Mouse (Mus musculus) cerebellum, adult 18-20 months (tissue): ENCODE results near the gene Tspan31.

Experiments
- DNase-seq, 2 experiments: peaks; one replicate each; pipeline ENCODE4 v3.0.0; 2021

The Tspan31 gene

DNA sequence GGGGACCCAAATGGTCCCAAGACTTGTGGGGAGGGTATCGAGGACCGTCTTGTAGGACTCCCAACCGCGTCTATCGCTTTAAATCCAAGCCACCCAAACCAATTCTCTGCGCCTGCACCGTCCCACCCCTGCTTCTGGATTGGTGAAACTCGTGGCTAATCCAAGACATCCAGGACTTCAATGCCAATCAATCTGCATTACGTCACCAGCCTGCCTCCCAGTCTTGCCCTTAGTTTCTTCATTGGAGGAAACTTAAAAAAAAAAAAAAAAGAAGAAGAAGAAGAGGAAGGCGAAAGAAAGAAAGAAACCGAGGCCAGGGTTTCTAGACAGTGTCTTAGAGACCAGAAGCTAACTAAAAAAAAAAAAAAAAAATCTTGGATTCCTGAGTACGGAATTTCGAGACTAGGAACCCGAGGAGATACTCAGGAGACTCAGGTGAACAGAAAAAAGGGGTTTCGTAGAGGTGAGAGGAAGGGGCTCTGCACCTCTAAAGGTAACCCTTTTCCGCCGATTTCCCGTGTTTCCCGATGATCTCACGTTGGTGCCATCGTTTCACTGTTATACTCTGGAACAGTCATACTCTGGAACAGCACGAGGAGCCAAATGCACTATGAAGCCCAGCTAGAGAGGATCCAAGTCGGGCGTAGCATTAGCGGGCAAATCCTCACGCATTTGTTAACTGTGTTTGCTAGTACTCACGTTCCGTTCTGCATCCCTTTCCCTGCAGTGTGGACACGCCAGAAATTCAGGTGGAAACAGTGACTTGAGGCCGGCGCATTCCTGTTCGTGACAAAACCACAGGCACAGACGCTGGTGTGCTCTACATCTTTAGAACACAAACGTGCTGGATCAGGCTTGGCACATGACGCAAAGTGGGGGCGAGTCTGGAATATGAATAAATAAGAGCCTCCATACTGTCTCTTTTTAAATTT lies at the start of gene Tspan31:
TSS of gene Tspan31 (minus strand) at position 75 of the 932 bp plus-strand sequence.
- DNase-seq, result peak; percentile 88 to 97

DNA sequence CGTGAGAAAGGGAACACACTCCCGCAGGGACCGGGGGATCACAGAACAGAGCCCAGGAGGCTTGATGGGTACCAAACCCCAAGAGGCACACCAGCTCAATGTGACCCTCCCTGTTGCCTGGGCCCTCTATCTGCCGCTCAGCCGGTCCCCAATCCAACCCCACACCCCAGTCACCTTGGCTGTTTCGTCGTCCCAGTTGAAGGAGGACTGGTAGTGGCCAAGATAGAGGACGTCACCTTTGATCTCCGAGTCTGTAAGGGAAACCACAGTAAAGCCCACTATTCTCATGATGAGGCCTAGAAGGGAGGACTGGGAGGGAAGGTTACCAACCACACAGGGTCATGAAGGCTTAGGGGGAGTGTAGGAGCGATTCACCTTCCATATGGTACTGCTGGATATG lies 49.2 kb upstream of the Tspan31 start:
- DNase-seq, result no peak

DNA sequence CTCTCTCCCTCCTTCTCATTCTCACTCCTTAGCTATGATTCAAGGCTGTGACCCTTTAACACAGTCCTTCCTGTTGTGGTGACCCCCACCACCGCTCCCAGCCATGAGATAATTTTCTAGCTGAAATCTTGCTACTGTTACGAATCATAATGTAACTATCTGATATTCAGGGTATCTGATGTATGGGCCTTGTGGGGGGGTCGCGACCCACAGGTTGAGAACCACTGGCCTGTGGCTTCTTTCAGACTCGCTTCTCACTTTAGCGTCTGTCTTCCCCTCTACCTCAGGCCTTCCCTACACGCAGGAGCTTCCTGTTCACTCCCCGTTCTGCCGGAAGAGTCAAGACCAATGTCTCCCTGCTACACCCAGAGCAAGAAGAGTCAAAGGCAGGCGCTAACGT lies 48.4 kb upstream of the Tspan31 start:
- no peak for DNase-seq

DNA sequence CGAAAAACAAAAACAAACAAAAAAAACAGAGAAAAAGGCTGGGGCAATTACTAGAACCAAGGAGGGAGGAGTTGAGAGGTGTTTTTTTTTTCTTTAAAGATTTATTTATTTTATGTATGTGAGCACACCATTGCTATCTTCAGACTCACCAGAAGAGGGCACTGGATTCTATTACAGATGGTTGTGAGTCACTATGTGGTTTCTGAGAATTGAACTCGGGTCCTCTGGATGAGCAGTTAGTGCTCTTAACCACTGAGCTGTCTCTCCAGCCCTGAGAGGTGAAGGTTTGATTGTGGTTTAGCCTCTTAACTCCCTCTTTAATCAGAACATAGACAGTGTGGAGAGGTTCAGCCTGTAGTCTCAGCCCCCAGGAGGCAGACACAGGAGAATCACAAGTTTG lies 45.0 kb upstream of the Tspan31 start:
- DNase-seq, result no peak

DNA sequence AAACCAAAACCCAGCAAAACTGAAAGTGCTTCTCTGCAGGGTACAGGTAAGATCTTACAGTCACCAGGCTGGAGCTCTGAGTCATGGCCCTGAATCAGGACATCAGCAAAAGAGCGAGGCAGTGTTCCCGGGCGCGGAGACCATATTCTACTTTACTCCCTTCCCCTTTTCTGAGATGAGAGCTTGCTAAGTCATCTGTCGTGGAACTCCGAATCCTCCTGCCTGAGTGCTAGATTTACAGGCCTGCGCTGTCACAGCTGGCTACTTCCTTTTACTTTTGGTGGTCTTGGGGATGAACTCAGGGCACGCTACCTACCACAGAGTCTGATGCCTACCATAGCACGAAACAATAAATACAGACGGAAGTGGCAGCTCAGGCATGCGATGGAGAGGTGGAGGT lies 44.3 kb upstream of the Tspan31 start:
- no peak for DNase-seq

DNA sequence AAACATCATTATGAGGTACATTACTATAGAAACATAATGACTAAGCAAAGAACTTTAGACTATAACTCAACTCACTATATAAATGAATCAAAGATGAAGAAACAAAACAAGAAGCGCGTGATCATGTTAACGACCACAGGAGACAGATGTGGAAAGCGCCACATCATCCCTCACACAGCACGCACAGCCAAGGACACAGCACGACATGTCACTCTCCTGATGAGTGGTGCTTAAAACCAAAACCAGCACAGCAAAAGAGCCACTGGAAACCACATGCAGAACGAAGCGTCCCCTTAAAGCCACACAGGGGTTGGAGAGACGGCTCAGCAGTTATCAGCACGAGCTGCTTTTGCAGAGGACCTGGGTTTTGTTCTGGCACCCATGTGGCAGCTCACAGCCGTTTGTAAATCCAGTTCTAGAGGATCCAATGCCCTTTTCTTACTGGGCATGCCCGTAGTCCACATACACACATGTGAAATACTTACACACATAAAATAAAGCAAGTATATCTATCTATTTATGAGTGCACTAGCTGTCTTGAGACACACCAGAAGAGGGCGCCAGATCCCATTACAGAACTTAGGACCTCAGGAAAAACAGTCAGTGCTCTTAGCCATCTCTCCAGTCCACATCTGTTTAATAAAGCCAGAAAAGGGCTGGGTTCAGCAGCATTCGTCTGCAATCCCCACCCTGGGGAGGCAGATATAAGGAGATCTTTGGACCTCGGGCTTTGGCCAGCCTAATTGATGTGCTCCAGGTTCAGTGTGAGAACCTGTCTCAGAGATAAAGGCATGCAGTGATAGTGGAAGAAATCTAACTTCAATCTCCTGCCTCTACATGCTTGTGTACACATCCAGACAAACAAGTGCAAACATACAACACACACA lies 41.2 kb upstream of the Tspan31 start:
- no peak for DNase-seq

DNA sequence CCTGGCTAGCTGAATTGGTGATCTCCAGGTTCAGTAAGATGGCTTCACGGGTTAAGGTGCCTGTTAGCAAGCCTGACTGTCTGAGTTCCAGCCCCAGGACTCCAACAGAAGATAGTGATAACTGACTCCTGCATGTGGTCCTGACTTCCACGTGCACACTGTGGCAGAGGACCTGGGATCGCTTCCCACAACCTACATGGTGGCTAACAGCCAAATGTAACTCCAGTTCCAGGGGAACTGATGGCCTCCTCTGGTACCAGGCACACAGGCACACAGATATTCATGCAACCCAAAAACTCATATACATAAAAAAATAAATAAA lies 38.2 kb upstream of the Tspan31 start:
- DNase-seq, result no peak

DNA sequence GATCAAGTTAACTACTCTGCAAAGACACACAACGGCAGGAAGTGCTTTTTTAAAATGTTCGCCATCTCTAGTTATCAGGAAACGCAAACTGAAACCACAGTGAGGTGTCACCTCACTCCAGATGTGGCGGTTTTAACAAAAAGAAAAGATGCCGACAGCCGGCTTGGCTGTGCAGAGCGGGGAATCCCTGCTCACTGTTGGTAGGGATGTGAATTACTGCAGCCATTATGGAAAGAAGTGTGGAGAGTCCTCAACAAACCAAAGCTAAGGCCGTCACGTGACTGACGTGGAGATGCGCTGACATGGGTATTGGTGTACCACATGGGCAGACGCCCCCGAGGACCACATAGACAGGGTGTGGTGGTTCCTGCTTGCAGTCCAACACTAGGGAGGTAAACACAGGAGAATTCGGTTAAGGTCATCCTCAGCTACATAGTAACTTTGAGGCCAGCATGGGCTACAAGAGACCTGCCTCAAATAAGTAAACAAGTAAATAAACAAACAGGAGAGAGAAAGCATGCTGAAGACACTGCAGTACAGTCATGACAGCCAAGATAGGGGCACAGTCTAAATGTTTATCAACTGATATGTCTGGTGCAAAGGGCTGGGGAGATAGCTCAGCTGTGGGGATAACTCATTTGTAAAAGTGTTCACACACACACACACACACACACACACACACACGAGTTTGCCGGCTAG lies 37.6 kb upstream of the Tspan31 start:
- DNase-seq, result no peak

DNA sequence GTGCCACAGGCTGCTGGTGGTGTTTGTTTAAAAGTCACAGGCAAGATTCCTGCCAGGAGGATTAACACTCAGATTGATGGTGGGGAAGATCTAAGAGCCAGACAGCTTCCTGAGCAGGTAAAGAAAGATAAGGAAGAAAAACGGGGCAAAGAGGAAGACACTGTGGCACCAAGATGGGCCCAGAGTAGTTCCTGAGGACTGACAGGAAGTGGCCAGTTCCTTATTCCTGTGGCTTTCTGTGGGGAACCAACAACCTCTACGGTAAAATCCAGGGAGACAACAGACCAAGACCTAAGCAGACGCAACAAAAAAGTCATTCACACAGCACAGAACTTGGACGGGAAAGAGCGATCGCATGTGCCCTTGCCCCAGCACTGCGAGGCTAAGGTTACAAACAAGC lies 33.6 kb upstream of the Tspan31 start:
- DNase-seq, result no peak

DNA sequence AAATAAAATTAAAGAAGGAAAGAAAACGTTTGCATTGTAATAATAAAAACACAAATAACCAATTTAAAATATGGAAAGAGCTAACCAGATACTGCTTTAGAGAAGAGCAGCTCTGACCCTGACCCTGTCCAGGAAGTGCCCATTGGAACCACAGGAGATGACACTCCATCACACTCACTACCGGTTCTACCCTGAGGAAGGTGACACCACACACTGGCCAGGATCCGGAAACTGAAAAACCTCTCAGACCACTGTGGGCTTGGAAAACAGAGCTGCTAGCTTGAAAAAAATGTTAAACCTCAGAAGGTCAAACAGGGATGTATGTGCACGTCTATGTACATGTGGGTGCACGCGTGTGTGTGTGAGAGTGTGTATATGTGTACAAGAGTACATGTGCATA lies 31.1 kb upstream of the Tspan31 start:
- DNase-seq, result no peak

DNA sequence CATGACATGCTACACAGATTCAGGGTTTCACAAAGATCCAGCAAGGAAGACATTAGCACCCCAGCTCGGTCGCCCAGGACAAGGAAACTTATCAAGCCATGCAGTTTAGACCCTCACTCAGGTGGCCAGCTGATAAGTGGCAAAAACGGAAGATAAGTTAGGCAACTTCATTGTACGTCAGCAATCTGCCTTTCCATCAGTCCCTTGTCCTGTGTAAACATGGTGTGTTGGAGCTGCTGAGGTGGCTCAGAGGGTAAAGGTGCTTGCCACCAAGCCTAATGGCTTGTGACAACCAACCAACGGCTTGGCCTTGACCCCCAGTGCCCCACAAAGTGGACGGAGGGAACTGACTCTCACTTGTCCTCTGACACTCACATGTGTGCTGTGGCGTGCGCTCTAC lies 30.4 kb upstream of the Tspan31 start:
- no peak for DNase-seq

DNA sequence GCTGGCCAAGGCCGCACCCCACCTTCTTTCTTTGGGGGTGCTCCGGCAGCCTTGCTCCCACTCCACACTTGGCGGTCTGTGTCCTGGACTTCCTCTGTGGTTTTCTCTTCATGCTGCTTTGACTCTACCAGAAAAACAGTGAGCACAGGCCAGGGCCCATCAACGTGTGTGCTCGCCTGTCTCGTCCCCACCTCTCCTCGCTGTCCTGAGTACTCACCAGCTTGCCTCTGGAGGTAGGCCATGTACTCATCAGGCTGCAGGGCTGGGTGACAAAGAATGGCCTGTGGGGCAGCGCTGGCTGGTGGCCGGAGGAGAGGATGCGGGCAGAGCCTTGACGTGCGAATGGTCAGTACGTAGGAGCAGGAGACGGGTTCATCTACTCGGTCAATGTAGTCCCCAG lies 29.8 kb upstream of the Tspan31 start:
- no peak for DNase-seq

DNA sequence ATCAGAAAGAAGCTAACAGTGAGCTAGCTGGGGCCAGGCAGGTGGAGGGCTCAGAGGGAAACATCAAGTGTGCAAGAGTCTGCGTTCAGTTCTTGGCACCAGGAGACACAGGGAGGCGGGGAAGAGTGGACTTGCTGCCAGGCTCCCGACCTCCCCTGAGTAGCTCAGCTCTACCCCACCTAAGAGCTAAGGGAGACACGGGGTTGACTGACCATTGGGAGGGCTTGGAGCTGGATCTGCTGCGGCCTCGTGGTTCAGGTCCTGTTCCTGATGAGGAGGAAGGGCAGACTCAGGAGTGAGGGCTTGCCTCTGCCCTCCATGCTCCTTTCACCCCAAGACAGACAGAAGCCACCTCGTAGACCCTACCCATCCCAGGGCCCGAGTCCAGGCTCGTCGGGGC lies 29.1 kb upstream of the Tspan31 start:
- no peak for DNase-seq

DNA sequence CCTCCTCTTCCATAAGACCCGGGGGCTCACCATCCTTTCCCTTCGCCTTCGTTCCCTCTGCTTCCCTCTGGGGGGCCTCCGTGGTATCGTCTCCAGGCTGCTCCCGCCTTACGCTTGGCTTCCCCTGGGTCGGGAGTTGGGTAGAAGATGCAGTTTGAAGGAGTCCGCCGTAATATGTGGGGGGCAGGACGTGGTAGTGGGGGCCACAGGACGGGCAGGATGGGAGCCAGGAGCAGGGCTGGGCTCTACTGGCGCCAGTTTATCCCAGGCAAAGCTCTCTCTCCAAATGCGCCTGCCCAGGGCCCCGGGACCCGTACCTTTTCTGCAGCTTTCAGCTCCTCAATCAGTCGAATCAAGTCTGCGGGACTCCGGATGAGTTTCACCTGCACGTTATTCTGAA lies 28.4 kb upstream of the Tspan31 start:
- no peak for DNase-seq

DNA sequence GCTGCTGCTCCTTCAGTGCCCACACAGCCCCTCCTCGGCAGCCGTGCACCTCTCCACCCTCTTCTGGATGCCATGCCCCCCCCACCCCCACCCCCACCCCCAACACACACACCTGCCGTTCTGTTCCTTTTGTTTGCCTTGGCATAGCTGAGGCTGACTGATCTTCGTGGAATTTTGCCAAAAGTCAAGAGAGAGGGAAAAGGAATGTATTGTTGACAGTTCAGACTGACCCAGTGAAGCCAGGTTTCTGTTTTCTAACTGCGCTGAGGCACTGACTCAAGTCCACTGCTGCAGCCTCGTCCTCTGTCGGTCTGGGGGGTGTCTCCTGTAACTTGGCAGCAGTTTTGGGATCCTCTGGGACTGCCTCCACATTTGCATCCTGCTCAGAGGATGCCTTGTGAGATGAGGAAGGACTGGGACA lies 24.3 kb upstream of the Tspan31 start:
- peak in 1 of 2 experiments; percentile 51 for DNase-seq

DNA sequence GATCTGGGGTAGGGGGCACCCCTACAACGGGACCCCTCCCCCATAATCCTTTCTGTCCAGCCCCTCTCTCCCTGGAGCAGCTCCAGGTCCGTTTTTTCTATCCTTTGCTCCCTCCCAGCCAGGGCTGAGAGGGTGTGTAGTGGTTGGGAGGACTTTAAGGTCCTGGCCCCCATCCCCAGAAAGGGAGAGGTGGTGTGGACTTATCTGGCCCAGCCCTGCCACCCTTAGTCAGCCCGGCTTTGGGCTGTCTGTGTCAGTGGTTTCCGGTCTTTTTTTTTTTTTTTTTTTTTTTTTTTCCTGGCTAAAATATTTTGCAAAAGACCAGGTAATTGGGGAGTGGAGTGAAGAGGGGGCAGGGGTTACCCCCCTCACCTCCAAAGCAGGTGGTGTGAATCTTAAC lies 22.7 kb upstream of the Tspan31 start:
- DNase-seq, result peak in 1 of 2 experiments; percentile 5

DNA sequence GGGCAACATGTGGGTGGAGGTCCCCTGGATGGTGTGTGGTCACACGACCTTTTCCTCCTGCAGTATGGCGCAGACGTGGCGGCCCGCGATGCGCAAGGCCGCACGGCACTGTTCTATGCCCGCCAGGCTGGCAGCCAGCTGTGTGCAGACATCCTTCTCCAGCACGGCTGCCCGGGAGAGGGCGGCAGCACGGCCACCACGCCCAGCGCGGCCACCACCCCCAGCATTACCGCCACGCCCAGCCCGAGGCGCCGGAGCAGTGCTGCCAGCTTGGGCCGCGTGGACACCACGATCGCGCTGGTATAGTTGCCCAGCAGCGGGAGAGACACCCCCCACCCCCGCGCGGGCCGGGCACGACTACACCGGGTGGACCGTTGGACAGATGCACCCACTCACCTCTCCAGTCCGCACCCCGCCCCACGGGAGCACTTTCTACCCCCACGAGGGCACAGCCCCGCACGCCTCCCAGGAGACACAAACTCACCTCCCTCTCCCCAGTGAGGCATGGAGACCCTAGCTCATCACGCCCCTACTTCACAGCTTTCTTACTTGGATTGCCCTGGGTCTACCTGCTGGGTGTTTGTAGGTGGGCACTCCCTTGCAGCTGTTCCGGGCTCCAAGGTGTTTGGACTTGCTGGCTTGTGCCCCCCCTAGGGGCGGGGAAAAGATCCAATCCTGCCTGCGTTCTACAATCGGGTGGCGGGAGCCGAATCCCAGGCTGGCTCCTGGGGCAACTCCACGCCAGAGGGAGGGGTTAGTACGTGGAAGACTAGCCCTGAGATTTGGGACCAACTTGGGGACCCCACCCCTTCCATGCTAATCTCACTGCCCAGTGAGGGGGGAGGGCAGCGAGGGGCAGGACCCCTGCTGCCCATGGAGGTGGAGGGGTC lies 21.7 kb upstream of the Tspan31 start:
- DNase-seq, result peak in 1 of 2 experiments; percentile 27

DNA sequence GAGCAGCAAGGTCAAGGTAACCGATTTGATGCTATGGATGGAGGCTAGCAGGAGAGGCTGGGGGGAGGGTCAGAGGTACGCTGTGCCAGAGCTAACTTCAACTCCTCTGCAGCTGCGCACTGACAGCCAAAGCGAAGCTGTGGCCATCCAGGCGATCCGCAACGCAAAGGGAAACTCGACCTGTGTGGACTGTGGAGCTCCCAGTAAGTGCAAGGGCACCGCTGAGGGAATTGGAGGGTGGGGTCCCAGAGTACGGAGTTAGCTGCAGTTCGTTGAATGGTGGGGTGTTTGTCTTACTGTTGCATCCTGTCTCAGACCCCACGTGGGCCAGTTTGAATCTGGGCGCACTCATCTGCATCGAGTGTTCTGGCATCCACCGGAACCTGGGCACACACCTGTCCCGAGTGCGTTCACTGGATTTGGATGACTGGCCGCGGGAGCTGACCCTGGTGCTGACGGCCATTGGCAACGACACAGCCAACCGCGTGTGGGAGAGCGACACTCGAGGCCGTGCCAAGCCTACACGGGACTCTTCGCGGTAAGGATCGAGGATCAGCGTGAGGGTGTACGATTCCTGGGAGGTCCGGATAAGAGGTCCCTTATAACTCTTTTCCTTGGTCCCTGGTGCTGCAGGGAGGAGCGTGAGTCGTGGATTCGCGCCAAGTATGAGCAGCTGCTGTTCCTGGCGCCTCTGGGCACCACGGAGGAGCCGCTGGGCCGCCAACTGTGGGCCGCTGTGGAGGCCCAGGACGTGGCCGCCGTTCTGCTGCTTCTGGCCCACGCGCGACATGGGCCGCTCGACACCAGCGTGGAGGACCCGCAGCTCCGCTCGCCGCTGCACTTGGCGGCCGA lies 20.7 kb upstream of the Tspan31 start:
- DNase-seq, result no peak

DNA sequence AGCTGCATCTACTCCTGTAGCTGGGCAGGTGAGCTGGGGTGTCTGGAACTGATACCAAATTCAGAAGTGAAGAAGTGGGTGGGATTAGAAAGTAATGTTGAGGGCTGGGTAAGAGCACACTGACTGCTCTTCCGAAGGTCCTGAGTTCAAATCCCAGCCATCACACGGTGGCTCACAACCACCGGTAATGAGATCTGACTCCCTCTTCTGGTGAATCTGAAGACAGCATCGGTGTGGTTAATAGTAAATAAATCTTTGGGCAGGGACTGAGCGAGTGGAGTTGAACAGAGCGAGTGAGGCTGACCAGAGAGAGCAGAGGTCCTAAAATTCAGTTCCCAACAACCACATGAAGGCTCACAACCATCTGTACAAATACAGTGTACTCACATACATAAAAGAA lies 15.6 kb upstream of the Tspan31 start:
- no peak for DNase-seq

DNA sequence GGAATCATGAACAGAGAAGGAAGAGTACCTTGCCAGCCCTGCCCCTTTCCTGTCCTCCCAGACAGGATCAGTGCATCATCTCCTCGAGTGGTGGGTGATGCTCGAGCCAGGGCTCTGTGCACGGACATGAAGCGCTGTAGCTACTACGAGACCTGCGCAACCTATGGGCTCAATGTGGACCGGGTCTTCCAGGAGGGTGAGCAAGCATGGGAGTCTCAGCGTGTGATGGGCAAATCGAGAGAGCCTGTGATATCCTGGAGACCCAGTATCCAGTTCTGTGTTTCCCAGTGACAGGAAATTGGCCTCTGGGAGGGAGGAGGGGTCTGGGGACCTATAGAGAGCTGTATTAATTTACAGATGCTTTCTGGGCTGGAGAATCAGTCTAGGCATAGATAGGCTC lies 15.0 kb upstream of the Tspan31 start:
- no peak for DNase-seq

DNA sequence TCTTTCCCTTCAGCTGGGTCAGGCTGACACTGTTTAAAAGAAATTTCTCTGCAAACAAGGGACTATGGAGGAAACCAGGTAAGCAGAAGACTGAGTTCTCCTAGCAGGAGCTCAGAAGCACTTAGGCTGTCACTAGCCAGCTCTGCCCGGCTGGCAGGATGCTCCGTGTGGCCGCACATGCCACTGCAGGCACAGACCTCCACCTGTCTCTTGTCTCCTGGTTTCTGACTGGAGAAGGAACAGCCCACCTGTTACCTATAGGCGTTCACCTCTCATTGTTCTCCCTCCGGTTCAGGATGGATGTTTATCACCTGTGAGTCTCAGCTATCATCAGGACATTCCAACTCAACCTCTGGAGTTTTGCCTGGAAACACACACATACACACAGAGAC lies 13.8 kb upstream of the Tspan31 start:
- DNase-seq, result peak; percentile 50 to 63
